Mouse (Mus musculus): ENCODE measurements around the gene Nwd2.

Gene Nwd2

DNA sequence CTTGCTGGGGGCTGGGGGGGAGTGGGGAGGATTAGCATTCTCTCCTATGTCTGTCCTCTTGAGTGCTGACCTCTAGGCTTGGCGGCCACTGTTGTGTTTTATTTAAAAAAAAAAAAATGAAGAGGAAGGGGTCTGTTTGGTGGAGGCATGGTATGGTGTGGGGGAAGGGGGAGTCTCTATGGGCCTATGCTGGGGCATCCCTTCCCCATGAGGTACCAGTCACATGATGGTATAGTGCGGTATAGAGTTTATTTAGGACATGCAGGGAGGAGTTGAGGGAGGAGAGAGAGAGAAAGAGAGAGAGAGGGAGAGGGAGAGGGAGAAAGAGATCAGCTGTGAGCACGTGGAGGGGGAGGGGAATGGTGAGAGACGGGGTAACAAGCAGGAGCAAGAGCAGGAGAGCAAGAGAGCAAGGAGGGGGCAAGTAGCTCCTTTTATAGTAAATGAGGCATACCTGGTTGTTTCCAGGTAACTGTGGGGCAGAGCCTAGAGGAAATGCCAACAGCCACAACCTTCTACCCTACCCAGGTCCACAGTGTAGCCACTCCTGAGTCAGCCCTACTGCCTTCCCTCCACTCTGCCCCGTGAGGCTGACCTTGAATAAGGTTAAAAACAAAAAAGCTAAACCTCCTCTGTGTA lies 178.6 kb downstream of the Nwd2 start:
- DNase-seq (ENCODE audit: low spot score in 2 of 2): no peak

DNA sequence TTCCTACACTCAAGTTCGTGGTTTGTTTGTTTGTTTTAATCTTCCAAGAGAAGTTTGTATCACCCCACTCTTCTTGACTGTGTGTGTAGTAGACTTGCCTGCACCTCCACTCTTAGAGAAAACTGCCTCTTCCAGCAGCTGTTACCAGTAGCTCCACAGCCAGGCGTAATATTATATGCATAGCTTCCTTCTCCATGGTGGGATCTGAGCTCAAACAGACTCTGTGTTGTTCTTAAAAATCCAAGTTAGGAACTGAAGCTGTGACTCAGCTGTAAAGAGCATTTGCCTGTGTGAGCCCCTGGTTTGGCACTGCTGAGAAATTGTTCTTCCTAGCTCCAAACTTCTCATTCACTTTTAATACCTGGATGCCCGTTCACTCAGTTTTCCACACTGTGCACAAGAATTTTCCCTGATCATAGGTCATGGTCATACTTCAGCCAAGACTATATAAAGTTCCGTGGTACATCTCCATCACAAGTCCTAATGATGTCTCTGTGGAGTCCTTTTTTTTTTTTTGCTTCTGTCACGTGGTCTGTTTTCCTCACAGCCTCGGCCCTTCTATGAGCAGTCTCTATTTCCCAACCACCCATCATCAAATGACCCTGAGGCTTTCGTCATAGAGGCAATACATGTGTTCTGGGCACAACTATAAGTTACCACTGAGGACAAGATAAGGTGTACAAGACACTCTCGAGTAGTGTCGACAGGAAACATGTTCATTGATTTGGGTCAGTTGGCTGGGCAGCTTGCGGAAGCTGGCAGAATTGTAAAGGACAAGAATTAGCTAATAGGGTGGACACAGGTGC lies 179.7 kb downstream of the Nwd2 start:
- no peak for DNase-seq (ENCODE audit: low spot score in 2 of 2)

DNA sequence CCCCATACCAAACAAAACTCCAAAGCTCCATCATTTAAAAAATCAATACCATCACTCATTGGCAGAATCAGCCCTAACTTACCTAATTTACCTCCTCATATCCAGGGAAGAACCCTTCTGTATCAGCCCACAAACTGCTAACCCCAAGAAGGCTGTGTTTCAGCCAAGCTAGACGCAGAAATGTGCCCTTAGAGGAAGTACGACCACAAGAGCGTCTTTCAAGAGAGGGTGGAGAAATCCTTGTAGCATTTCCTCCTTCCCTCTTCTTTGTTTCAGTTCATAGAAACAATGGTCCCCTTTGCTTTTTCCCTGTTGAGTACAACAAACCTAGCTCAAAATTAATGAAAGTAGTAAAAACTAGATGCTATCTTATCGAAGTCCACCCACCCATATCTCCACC lies 182.2 kb downstream of the Nwd2 start:
- no peak for DNase-seq (ENCODE audit: low spot score in 2 of 2)

DNA sequence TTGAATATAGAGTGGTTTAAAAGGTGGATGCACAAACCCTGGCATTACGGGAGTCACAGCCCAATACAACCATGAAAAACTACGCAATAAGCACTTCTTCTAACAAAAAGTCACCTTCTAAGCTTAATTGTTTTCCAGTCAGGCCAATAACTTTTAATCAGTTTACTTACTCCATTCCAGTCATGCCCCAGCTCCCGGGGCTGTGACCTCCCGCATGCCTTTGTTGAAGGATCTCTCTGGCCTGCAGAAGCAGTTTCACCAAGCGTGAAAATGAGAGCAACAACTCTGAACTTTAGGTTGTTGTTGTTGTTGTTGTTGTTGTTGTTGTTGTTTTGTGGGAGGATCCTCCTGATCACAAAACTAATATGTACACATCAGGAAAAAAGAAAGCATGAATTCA lies 185.1 kb downstream of the Nwd2 start:
- no peak for DNase-seq (ENCODE audit: low spot score in 2 of 2)

DNA sequence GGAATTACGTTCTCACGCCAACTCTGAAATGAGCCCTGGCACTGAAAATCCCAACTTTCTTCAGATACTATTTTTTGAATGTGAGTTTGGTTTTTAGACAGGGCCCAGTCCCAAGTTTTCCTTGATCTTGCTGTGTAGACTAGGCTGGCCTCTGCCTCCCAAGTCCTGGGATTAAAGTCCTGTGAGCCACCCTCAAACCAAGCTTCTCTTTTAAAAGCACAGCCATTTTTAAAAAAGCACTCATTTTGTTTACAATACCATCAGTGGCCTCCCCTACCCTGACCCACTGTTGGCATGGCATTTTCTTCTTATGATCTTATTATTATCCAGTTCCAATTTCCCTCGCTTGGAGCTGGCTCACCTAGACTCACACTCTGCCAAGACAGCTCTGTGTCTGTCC lies 185.5 kb downstream of the Nwd2 start:
- DNase-seq (ENCODE audit: low spot score in 2 of 2): no peak

DNA sequence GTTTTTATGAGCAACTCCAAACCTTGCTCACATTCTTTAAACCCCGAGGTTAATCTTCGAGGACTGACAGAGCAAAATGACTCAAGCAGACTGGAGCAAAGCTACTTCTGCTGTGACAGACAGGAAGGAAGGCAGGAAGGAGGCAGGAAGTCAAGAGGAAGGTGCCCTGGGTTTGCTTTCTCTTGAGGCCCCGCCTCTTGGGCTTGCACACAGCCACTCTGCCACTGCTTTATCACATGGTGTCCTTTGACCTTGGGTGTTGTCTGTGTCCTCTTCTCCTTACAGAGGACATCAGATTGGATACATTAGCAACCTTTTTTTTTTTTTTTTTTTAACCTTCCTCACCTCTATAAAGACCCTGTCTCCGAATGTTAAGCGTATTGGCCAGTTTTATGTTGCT lies 188.2 kb downstream of the Nwd2 start:
- no peak for DNase-seq (ENCODE audit: low spot score in 2 of 2)

DNA sequence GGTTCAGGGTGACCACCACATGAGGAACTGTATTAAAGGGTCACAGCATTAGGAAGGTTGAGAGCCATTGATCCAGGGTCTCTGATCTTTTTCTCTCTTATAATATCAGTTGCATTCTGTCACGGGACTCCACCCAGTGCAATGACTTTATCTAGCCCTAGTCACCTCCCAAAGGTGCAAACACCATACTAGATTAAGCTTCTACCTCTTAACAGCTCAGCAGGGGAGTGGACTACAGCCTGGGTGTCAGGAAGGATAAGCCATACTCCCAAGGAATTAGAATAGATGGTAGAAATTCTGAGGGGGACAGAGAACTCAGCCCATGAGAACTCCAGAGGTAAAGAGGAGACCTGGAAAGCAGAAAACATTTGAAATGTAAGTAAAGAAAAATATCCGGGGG lies 188.9 kb downstream of the Nwd2 start:
- no peak for DNase-seq (ENCODE audit: low spot score in 2 of 2)

DNA sequence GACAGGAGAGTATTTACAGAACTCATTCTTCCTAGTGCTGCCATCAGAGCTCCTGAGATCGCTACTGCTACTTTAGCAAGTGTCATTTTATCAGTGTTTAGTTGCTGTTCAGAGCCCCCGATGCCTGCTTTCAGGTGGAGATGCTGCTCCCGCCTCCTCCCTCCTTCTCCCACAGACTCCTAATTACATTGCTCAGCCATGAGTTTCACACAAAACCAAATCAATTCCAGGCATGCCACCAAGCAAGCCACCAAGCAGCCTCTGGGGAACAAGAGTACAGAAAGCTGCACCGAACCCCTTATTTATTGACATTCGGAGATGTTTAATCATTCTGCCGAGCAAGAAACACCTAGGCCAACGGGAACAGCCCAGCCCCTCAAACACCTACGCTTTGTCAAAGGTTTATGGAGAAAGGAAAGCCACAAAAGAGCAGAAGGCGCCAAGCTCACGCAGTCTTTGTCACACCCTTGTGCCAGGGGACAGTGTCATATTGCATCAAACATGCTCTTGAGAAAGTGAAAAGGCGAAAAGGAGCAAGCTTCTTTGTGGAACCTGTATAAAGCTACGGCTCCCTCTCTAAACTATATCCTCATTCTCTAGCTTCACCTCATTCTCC lies 191.0 kb downstream of the Nwd2 start:
- DNase-seq (ENCODE audit: low spot score in 2 of 2): no peak

DNA sequence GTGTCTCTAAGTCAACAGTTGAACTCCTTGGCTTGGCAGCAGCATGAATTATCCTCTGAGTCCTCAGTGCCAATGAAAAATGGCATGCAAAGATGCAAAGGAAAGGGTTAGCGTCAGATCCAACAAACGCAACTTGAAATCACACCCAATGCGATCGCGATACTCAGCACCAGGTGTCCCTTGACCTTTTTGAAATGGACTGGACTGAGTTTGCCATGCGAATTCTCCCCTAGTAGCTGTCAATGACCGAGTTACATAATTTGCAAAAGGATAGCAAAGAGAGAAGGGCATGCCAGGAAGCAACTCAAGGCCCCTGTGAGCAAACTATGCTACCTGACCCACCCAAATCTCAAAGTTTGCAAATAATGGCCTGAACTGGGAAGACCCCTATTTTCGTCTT lies 198.2 kb downstream of the Nwd2 start:
- DNase-seq (ENCODE audit: low spot score in 2 of 2): no peak

DNA sequence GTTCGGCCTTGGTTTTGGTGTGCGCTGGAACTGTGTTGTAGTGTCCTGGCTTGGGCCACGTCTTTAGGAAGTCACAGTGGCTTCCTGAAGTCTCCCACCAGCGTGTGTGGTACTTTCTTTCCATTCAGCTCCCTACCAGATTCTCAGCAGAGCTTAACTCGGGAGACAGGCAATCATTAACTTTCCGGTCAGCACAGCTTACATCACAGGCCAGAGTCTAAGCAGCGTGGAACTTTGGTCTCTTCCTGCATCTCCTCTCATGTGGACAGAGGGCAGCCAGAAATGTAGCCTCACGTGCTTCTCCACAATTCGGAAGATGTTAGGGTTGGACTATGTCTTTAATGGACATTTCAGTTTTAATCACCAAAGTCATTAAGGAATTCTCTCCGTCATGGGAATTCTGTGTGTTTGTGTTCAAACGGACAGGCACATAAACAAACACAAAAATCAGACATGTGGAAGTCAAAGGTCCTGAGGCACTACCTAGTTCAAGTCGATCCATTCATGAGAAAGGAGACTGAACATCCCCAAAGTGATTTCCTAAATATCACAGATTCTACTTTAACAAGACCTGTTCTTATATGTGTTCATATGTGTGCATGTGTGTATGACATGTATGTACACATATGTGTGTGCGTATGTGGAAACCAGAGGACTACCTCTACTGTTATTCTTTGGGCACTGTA lies 198.8 kb downstream of the Nwd2 start:
- no peak for DNase-seq (ENCODE audit: low spot score in 2 of 2)

DNA sequence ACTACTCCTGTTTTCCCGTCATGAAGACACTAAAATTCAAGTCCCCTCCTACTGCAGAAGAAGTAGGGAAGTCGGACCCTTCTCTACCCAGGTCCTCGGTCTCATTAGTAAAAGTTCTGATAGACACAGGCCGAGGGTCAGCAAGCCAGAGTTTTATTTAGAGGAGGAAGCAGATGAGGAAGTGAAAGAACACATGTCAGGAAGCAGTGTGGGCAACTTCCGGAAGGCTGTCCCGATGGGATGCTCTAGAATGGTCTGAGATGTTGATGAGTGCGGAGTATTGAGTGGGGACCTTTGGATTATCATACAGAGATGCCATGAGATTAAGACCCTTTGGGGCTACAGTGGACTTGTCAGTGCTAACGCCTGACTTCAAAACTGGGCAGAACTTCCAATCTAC lies 210.0 kb downstream of the Nwd2 start:
- DNase-seq (ENCODE audit: low spot score in 2 of 2): no peak

Measured in spleen, postnatal 4 days (tissue).